Mouse (Mus musculus): ENCODE measurements at regions not wholly inside any gene's neighbourhood (a gene's known extent, or its start where the extent isn't known, plus 50 kb on each side); places are given as distances from the start of the nearest gene placed in this dataset.
A peak's percentile ranks its signal among the peaks of the same experiment; 100 is the strongest.

DNA sequence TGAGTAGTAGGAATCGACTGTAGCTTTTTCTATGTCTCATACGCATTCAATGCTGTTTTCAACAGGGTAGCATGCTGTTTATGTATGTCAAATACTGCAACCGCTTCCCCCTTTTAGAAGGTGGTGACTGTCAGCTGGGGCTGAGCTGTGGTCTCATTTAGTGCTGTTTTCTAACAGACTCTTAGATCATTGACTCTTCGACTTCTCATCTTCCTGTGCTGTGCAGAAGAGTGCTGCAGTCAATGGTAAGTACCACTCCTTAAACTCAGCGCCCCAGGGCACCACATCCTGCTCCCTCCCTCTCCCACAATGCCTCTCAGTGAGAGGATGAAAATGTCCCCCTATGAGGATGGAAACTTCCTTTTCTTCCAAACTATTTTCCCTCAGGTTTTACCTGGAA, 149.2 kb upstream of the Hmga2 start:
- Histone ChIP-seq H3K36me3 (ENCODE audit: control insufficient read depth, insufficient read depth) (no peaks in the 10 kb centered on the region), H3K4me3 (no peak overlapping the region), H3ac (ENCODE audit: control insufficient read depth, insufficient read length) (no peak overlapping the region), H3K27me3 (ENCODE audit: control insufficient read depth, insufficient read depth, insufficient read length) (no peaks in the 10 kb centered on the region), H3K79me2 (ENCODE audit: control insufficient read depth, insufficient read depth) (no peaks in the 10 kb centered on the region), H3K4me2 (ENCODE audit: low read depth) (peak overlapping the region; percentile 63)
- TF ChIP-seq TCF3 (IDR thresholded peaks at IDR 0.05; ENCODE audit: insufficient read length, low read depth) (no peak), POLR2A (IDR thresholded peaks at IDR 0.05; ENCODE audit: insufficient read length, low read depth) (no peak), REST (IDR thresholded peaks at IDR 0.05; ENCODE audit: insufficient read depth, insufficient read length) (no peak), CEBPB (IDR thresholded peaks at IDR 0.05; ENCODE audit: insufficient read depth, poor library complexity, severe bottlenecking) (no peak), TCF12 (IDR thresholded peaks at IDR 0.05; ENCODE audit: insufficient read depth, poor library complexity, severe bottlenecking) (no peak), SRF (IDR thresholded peaks at IDR 0.05; ENCODE audit: control insufficient read depth, insufficient read length, low read depth) (no peak), POLR2AphosphoS2 (IDR thresholded peaks at IDR 0.05; ENCODE audit: insufficient read length, low read depth) (no peak), E2F4 (IDR thresholded peaks at IDR 0.05; ENCODE audit: insufficient read depth) (no peak), MYOD1 (IDR thresholded peaks at IDR 0.05; ENCODE audit: control insufficient read depth in 1 of 3, insufficient read length in 2 of 3, low read depth in 2 of 3) (no peak), MAX (IDR thresholded peaks at IDR 0.05; ENCODE audit: low read depth) (no peak)

DNA sequence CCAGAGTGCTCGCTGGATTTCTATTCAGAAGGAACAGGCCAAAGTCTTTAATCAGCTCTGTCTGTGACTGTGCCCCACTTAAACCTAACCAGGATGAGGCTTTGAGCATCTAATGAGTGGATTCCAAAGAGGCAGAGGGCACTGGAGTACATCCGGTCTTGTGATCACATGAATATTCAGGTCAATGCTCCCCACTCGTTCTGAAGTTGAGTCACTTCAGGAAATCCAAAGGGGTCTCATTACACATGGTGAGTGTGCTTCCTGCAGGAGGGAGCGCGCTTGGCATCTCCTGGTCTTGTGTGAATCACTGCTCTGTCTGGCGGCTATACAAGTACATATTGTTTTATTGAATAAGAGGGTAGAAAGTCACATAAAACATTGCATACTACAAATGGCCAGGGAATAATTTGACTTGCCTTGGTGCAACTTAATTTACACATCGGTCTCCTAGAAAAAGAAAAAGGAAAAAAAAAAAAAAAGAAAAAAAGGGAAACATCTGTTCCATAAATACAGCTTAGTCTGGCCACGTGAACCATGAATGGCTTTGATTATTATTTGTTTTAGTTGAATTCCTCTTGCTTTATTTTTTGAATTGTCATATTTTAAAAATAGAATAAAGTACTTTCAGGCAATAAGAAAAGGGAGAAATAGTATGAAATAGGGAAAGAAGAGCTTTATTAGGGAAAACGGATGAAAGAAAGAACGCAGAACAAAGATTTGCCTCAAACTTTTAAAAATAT, 148.1 kb upstream of the Hmga2 start:
- Histone ChIP-seq H3ac (ENCODE audit: control insufficient read depth, insufficient read length) (no peak overlapping the region), H3K27me3 (ENCODE audit: control insufficient read depth, insufficient read depth, insufficient read length) (no peaks in the 10 kb centered on the region), H3K79me2 (ENCODE audit: control insufficient read depth, insufficient read depth) (no peaks in the 10 kb centered on the region), H3K4me2 (ENCODE audit: low read depth) (peak overlapping the region; percentile 63), H3K4me3 (no peak overlapping the region), H3K36me3 (ENCODE audit: control insufficient read depth, insufficient read depth) (no peaks in the 10 kb centered on the region)
- TF ChIP-seq USF1 (IDR thresholded peaks at IDR 0.05; ENCODE audit: low read depth) (peak; percentile 67), MYOD1 (IDR thresholded peaks at IDR 0.05; ENCODE audit: control insufficient read depth in 1 of 3, insufficient read length in 2 of 3, low read depth in 2 of 3) (peak in 1 of 3 experiments; percentile 37), POLR2A (IDR thresholded peaks at IDR 0.05; ENCODE audit: insufficient read length, low read depth) (no peak)

DNA sequence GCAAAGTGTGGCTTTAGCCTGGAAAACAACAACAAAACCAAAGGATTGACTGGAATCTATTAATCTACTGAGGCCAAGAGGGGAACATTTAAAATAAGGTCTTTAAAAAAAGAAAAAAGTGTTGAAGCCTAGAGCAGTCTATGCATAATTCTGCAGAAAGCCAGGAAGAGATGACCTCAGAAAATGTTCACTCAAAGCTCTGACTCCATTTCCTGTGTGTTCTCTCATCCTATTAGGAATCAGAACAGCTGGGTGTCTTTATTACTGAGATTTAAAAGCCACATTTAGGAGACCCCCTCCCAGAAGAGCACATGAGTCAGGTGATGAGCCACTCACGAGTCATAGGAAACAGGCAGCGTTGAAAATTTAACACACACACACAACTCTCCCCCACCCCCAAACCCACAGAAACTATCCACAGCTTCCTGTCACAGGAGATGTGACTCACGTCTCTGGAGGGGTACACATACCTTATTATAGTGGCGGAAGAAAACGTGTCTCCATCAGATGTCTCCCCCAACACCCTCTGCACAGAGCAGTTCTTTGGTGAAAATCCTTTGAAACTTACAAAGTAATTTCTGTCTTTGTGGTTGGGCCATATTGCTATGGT, 140.2 kb upstream of the Hmga2 start:
- no peaks in the 10 kb centered on the region for H3K79me2 ChIP-seq (ENCODE audit: control insufficient read depth, insufficient read depth)
- H3K27me3 ChIP-seq (ENCODE audit: control insufficient read depth, insufficient read depth, insufficient read length): no peaks in the 10 kb centered on the region
- H3K4me3 ChIP-seq: no peak overlapping the region
- H3K36me3 ChIP-seq (ENCODE audit: control insufficient read depth, insufficient read depth): no peaks in the 10 kb centered on the region
- no peak overlapping the region for H3ac ChIP-seq (ENCODE audit: control insufficient read depth, insufficient read length)
- TF ChIP-seq MAX (IDR thresholded peaks at IDR 0.05; ENCODE audit: low read depth) (peak; percentile 11), POLR2A (IDR thresholded peaks at IDR 0.05; ENCODE audit: insufficient read length, low read depth) (no peak), MYOD1 (IDR thresholded peaks at IDR 0.05; ENCODE audit: control insufficient read depth in 1 of 3, insufficient read length in 2 of 3, low read depth in 2 of 3) (no peak), REST (IDR thresholded peaks at IDR 0.05; ENCODE audit: insufficient read depth, insufficient read length) (no peak), USF1 (IDR thresholded peaks at IDR 0.05; ENCODE audit: low read depth) (peak; percentile 52), SRF (IDR thresholded peaks at IDR 0.05; ENCODE audit: control insufficient read depth, insufficient read length, low read depth) (no peak)
- H3K4me2 ChIP-seq (ENCODE audit: low read depth): peak overlapping the region; percentile 61

DNA sequence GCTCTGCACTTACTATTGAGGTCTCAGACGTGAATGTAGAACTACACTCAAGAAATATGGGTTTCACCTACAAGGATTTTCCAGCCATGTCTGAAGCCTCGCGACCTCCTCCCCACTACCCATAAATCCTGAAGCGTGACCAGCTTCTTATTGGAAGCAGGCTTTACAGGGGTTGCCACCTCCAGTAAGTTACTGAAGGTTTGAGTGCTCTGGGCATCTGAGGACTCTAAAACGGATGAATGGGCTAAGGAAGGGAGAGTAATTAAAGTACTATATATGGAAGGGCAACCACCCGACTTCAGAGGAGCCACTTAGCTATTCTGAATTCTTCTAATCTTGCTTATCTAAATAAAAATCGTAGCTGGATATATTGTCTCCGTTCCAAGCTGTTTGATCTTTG, 136.1 kb upstream of the Hmga2 start:
- no peak for TF ChIP-seq SRF (IDR thresholded peaks at IDR 0.05; ENCODE audit: control insufficient read depth, insufficient read length, low read depth)
- TF ChIP-seq USF1 (IDR thresholded peaks at IDR 0.05; ENCODE audit: low read depth): no peak
- no peak for TF ChIP-seq MAX (IDR thresholded peaks at IDR 0.05; ENCODE audit: low read depth)
- no peak for TF ChIP-seq MYOD1 (IDR thresholded peaks at IDR 0.05; ENCODE audit: control insufficient read depth in 1 of 3, insufficient read length in 2 of 3, low read depth in 2 of 3)
- no peak for TF ChIP-seq REST (IDR thresholded peaks at IDR 0.05; ENCODE audit: insufficient read depth, insufficient read length)
- TF ChIP-seq TCF3 (IDR thresholded peaks at IDR 0.05; ENCODE audit: insufficient read length, low read depth): no peak
- no peak for TF ChIP-seq POLR2AphosphoS2 (IDR thresholded peaks at IDR 0.05; ENCODE audit: insufficient read length, low read depth)
- TF ChIP-seq TCF12 (IDR thresholded peaks at IDR 0.05; ENCODE audit: insufficient read depth, poor library complexity, severe bottlenecking): no peak
- no peak for TF ChIP-seq MYOG (IDR thresholded peaks at IDR 0.05; ENCODE audit: control insufficient read depth in 1 of 3, insufficient read depth in 1 of 3, insufficient read length in 2 of 3, low read depth in 2 of 3)
- TF ChIP-seq POLR2A (IDR thresholded peaks at IDR 0.05; ENCODE audit: insufficient read length, low read depth): no peak
- no peak for TF ChIP-seq CEBPB (IDR thresholded peaks at IDR 0.05; ENCODE audit: insufficient read depth, poor library complexity, severe bottlenecking)
- TF ChIP-seq E2F4 (IDR thresholded peaks at IDR 0.05; ENCODE audit: insufficient read depth): no peak
- no peak overlapping the region for H3K4me3 ChIP-seq

DNA sequence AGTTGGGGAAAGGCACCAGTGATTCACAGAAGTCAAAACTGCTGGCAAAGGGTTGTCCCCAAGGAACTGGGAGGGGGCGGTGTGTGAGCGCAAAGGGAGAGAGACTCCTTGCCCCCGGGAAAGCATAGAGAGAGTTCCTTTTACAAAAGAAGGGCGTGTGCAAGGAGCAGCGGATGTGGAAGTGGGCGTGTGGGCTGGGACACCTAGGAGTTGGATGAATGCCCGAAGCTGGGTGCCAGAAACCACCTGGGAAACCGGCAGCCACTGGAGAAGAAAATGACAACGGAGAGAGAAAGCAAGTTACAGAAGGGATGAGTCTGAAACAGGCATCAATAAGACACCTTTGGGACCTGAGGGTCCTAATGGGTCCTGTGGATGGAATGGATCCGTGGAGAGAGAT, 133.8 kb upstream of the Hmga2 start:
- Histone ChIP-seq H3K79me2 (ENCODE audit: control insufficient read depth, insufficient read depth) (no peaks in the 10 kb centered on the region), H3K36me3 (ENCODE audit: control insufficient read depth, insufficient read depth) (no peaks in the 10 kb centered on the region), H3K27me3 (ENCODE audit: control insufficient read depth, insufficient read depth, insufficient read length) (no peaks in the 10 kb centered on the region), H3K4me2 (ENCODE audit: low read depth) (peak overlapping the region; percentile 0), H3K4me3 (no peak overlapping the region), H3ac (ENCODE audit: control insufficient read depth, insufficient read length) (no peak overlapping the region)
- TF ChIP-seq TCF3 (IDR thresholded peaks at IDR 0.05; ENCODE audit: insufficient read length, low read depth): no peak
- TF ChIP-seq TCF12 (IDR thresholded peaks at IDR 0.05; ENCODE audit: insufficient read depth, poor library complexity, severe bottlenecking): no peak
- TF ChIP-seq POLR2A (IDR thresholded peaks at IDR 0.05; ENCODE audit: insufficient read length, low read depth): no peak
- TF ChIP-seq MAX (IDR thresholded peaks at IDR 0.05; ENCODE audit: low read depth): no peak
- no peak for TF ChIP-seq USF1 (IDR thresholded peaks at IDR 0.05; ENCODE audit: low read depth)
- no peak for TF ChIP-seq E2F4 (IDR thresholded peaks at IDR 0.05; ENCODE audit: insufficient read depth)
- TF ChIP-seq MYOD1 (IDR thresholded peaks at IDR 0.05; ENCODE audit: control insufficient read depth in 1 of 3, insufficient read length in 2 of 3, low read depth in 2 of 3): no peak
- TF ChIP-seq CEBPB (IDR thresholded peaks at IDR 0.05; ENCODE audit: insufficient read depth, poor library complexity, severe bottlenecking): no peak
- TF ChIP-seq SRF (IDR thresholded peaks at IDR 0.05; ENCODE audit: control insufficient read depth, insufficient read length, low read depth): no peak
- no peak for TF ChIP-seq REST (IDR thresholded peaks at IDR 0.05; ENCODE audit: insufficient read depth, insufficient read length)
- TF ChIP-seq POLR2AphosphoS2 (IDR thresholded peaks at IDR 0.05; ENCODE audit: insufficient read length, low read depth): no peak
- no peak for TF ChIP-seq MYOG (IDR thresholded peaks at IDR 0.05; ENCODE audit: control insufficient read depth in 1 of 3, insufficient read depth in 1 of 3, insufficient read length in 2 of 3, low read depth in 2 of 3)

More for the DNA sequence above, 136.1 kb upstream of the Hmga2 start:
- Histone ChIP-seq H3K79me2 (ENCODE audit: control insufficient read depth, insufficient read depth) (no peaks in the 10 kb centered on the region), H3K27me3 (ENCODE audit: control insufficient read depth, insufficient read depth, insufficient read length) (no peaks in the 10 kb centered on the region), H3ac (ENCODE audit: control insufficient read depth, insufficient read length) (no peak overlapping the region), H3K4me2 (ENCODE audit: low read depth) (no peak overlapping the region), H3K36me3 (ENCODE audit: control insufficient read depth, insufficient read depth) (no peaks in the 10 kb centered on the region)
